Mouse (Mus musculus): ENCODE data around the gene Arid2.
A peak's percentile ranks its signal among the peaks of the same experiment; 100 is the strongest.
"Not testable (repeated sequence)": the region's sequence is repeated elsewhere in the genome, so short reads cannot be mapped to it uniquely, and the experiment has no call there.

Arid2 gene

GRCm38 (mm10) chr15:96286015-96286934, 1.0 kb upstream of the Arid2 start:
- peak; percentile 92 for DNase-seq (ENCODE audit: low spot score)

- DNase-seq (ENCODE audit: low spot score) = no peak
Measured at GRCm38 (mm10) chr15:96286935-96287292, 404 bp upstream of the Arid2 start.

GRCm38 (mm10) chr15:96287976-96288835, 888 bp downstream of the Arid2 start:
- DNase-seq (ENCODE audit: low spot score) = peak; percentile 64

- DNase-seq (ENCODE audit: low spot score) = peak; percentile 50
Measured at GRCm38 (mm10) chr15:96288836-96289390, 1.6 kb downstream of the Arid2 start.

- no peak for DNase-seq (ENCODE audit: low spot score)
Measured at GRCm38 (mm10) chr15:96290001-96290400, 2.7 kb downstream of the Arid2 start.

GRCm38 (mm10) chr15:96293444-96293843, 6.1 kb downstream of the Arid2 start:
- no peak for DNase-seq (ENCODE audit: low spot score)

GRCm38 (mm10) chr15:96297078-96297590, 9.8 kb downstream of the Arid2 start:
- no peak for DNase-seq (ENCODE audit: low spot score)

- DNase-seq (ENCODE audit: low spot score) = no peak
Measured at GRCm38 (mm10) chr15:96297623-96298188, 10.4 kb downstream of the Arid2 start.

GRCm38 (mm10) chr15:96309310-96309709, 22.0 kb downstream of the Arid2 start:
- DNase-seq (ENCODE audit: low spot score) = no peak

GRCm38 (mm10) chr15:96312902-96313301, 25.6 kb downstream of the Arid2 start:
- no peak for DNase-seq (ENCODE audit: low spot score)

GRCm38 (mm10) chr15:96315664-96316063, 28.3 kb downstream of the Arid2 start:
- peak; percentile 76 for DNase-seq (ENCODE audit: low spot score)

- no peak for DNase-seq (ENCODE audit: low spot score)
Measured at GRCm38 (mm10) chr15:96319335-96319734, 32.0 kb downstream of the Arid2 start.

- no peak for DNase-seq (ENCODE audit: low spot score)
Measured at GRCm38 (mm10) chr15:96325726-96326328, 38.5 kb downstream of the Arid2 start.

GRCm38 (mm10) chr15:96328722-96329121, 41.4 kb downstream of the Arid2 start:
- not testable (repeated sequence) for DNase-seq (ENCODE audit: low spot score)

GRCm38 (mm10) chr15:96330536-96330935, 43.2 kb downstream of the Arid2 start:
- no peak for DNase-seq (ENCODE audit: low spot score)

- no peak for DNase-seq (ENCODE audit: low spot score)
Measured at GRCm38 (mm10) chr15:96332468-96333213, 45.3 kb downstream of the Arid2 start.

GRCm38 (mm10) chr15:96333350-96333749, 46.0 kb downstream of the Arid2 start:
- no peak for DNase-seq (ENCODE audit: low spot score)

GRCm38 (mm10) chr15:96340924-96341323, 53.6 kb downstream of the Arid2 start:
- DNase-seq (ENCODE audit: low spot score) = no peak

GRCm38 (mm10) chr15:96342097-96342496, 54.8 kb downstream of the Arid2 start:
- no peak for DNase-seq (ENCODE audit: low spot score)

- no peak for DNase-seq (ENCODE audit: low spot score)
Measured at GRCm38 (mm10) chr15:96342871-96343270, 55.6 kb downstream of the Arid2 start.

Measured in adipocyte (in vitro differentiated cells).